Mouse (Mus musculus): Measurements from ENCODE around the gene Adamts2.

Adamts2 gene

DNA sequence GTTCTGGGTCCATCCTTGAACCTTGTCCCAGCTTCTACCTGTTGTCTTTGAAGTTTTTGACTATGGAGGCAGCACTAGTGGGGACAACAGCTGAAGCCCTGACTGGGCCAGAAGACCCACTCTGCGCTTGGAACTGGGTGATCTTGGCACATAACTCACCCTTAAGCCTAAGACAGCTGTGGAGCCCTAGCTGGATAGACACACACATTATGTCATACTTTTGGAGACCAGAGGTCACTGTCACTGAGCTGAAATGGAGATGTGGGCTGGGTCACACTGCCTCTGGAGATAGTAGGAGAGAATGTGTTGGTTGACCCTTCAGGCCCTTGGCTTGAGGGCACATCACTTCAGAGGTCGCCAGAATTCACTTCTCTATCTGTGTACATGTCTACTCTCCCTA is 69.5 kb downstream of the Adamts2 start:
- ATAC-seq (ENCODE audit: low TSS enrichment), result no peak

DNA sequence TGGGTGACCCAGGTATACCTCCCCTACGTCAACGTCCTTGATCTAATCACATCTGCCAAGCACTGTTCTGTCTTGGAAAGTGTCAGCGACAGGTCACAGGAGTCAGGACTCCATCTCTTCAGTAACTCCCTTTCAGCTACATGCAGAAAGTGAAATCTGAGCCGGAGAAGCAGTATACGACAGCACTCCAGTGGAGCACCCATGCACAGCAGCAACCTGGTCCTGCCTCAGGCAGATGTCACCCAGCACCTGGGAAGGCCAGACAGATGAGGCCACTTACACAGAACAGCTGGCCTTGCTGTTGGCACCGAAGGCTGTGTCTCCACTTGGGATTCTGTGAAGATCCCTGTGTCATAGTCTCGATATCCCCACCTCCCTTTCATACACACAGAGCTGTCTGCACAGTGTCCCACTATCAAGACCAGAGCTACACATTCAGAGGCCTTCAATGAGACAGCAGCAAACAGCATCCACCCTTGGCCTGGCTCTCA is 70.0 kb downstream of the Adamts2 start:
- ATAC-seq (ENCODE audit: low TSS enrichment), result no peak

DNA sequence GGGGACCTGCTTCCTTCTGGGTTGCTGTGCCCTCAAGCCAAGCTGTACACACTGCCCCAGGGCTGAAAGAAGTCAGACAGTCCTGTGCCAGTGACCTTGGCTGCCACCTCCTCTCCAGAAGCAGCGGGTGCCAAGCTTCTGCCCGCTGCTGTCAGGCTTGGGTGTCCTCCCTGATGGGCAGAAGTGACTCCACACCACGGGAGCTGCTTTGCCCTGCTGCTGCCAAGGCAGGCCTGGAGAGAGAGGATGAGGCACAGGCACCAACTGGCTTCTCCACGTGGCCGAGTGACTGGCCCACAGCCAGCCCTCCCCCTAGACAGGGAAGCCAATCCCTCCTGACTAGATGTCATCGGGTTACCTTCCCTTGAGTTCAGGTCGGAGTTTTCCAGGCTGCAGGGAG is 71.0 kb downstream of the Adamts2 start:
- no peak for ATAC-seq (ENCODE audit: low TSS enrichment)

DNA sequence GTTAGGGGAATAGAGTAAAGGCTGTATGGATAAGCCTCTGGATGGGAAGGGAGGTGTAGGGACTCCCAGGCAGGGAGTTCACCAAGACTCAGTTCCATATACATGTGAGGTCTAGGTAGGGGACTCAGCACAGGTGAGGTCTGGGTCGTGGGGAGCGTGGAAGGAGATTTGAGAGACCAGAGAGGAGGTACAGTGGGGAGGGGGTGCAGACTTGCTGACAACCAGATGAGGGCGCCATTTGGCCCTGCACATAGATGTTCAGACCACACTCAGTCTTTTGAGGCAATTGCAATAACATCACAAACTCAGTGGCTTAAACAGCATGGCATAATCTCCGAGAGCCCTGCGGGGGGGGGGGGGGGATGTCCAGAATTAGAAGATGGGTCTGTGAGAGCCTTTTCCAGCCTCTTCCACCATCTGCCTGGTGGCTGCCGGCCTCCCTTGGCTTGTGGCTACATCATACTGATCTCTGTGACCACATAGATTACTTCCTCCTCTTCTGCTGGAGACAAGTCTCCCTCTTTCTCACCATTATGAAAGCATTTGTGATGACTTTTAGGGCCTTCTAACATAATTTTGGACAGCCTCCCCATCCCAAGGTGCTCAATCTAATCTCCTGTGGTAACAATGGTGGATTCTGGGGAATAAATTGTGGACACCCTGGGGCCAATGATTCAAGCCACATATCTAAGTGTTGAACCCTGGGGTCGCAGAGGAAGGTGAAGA is 71.8 kb downstream of the Adamts2 start:
- ATAC-seq (ENCODE audit: low TSS enrichment), result no peak

DNA sequence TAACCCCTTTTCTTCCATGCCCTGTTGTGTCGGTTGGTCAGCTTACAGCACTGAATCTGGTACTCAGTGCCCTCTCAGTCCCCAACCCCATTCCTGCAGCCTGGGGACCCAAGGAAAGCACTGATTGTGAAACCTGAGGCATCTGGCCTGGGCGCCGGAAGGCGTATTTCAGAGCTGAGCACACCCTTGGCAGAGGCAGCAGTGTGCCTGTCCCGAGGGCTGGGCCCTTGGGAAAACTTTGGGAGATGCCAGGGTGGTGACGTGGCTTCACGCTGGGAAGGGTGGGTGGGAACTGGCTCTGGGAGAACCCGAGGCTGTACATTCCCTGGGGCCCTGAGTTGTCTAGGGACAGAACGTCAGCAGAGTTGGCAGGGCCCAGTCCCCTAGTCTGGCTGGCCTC is 72.5 kb downstream of the Adamts2 start:
- ATAC-seq (ENCODE audit: low TSS enrichment), result no peak

DNA sequence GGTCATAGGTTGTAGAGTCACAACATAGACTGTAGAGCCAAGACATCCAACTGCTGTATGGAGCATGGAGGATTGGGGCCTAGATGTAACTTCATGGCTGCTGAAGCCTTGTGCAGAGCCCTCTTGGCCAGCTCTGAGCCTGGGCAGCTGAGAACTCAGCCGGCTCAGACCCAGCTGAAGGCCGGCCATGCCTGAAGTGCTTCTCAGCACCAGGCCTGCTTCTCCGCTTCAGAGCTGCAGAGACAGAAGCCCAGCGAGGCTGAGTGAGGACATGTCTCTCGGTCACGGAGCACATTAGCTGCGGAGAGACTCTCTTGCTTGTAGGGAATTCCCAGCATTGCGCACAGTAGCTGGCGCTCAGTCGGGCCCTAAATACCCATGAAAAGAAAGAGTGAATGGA is 76.8 kb downstream of the Adamts2 start:
- peak; percentile 38; the same call in 1 of the 2 replicates for ATAC-seq (ENCODE audit: low TSS enrichment)

DNA sequence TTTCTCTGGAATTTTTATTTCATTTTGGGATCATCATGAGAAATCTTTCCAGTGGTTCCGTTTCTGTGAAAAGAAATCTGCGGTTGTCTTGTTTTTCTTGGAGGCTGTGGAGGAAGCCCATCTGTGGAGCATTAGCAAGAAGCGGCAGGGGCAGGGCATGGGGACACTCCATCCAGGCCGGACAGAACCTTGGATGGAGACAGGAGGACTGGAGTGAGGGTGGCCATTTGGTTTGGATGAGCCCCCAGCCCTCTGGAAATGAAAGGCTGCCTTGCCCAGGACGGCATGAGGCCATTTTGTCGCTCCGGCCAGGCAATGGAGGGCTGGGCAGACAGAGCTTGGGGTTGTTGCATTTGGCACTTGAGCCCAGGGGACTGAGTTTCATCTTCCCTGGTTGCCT is 80.1 kb downstream of the Adamts2 start:
- no peak for ATAC-seq (ENCODE audit: low TSS enrichment)

DNA sequence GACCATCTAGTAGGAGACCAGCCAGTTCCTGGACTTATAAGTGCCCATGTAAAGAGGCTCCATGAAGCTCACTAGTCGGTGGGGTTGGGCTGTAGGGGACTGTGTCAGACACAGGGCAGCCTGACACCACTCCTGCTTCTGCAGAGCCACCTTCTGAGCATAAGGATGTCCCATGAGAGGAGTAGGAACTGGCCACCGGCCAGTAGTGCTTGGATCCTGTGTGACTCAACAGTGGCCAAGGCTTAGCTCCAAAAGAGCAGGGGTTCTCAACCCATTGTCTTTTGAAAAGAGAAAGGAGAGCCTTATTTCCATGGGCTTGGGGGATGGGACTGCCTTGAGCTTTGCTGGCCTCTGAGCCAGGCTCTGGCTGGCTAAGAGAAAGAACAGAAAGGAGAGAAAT is 81.9 kb downstream of the Adamts2 start:
- no peak for ATAC-seq (ENCODE audit: low TSS enrichment)

DNA sequence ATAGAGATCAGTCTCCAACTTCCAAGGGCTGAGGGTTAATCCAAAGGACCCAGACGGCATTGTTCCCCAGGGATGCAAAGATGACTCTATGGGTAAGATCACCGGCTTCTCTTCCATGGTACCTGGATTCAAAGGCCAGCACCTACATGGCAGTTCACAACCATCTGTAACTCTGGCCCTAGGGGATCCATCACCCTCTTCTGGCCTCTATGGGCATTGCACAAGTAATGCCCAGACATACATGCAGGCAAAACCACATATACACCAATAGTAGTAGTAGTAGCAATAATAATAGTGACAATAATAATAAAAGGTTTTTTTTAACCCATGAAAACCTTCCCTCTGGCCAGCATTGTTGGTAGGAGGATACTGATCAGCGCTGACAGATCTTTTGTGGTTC is 86.7 kb downstream of the Adamts2 start:
- ATAC-seq (ENCODE audit: low TSS enrichment), result no peak

DNA sequence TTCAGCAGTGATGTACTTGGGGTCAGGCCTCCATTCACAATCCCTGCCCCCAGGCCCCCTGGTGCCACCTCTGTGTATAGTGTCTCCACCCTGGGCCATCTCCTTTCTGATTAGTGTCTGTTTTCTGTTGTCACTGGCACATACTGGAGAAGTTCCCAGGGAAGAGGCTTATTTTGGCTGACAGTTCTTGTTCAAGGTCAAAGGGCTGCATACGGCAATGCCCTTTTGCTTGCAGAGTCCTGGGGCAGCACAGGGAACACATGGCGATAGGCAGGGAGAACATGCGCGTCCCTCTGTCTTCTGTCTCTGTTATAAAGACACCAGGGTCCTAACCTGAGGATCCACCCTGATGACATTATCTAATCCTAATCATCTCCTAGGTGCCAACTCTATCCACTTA is 87.8 kb downstream of the Adamts2 start:
- no peak for ATAC-seq (ENCODE audit: low TSS enrichment)

DNA sequence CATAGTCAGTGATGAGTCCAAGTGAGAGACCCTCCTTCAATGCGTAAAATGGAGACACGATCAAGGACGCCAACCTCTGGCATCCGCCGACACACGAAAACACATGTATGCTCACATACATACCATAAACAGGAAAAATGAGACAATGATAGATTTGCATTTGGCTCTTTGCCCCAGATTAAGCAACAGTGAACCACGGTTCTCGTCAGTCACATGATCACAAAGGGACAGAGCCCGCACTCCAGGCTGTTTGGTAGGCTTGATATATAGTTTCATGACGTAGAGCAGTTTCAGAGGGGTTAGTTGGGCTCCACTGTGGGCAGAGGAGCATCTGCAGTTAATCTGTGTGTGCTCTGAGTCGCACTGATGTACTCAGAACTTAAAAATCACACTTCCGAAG is 98.1 kb downstream of the Adamts2 start:
- no peak for ATAC-seq (ENCODE audit: low TSS enrichment)

DNA sequence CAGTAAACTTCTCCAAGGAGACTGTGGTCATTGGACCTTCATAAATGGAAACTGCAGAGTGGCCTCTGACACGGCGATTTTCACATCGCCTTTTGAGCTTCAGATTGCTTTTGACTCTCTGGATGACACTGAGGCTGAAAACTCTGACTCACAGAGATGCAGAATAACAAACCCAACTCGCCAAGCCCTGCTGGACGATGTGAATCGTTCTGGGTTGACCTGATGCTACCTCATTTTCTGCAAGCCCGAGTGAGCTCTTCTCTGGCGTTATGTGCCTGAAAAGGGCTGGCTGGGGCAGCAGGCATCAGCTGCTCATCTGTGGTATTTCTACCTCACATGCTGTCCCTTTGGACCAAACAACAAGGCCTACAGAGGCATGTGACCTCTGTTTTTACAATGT is 98.6 kb downstream of the Adamts2 start:
- no peak for ATAC-seq (ENCODE audit: low TSS enrichment)

DNA sequence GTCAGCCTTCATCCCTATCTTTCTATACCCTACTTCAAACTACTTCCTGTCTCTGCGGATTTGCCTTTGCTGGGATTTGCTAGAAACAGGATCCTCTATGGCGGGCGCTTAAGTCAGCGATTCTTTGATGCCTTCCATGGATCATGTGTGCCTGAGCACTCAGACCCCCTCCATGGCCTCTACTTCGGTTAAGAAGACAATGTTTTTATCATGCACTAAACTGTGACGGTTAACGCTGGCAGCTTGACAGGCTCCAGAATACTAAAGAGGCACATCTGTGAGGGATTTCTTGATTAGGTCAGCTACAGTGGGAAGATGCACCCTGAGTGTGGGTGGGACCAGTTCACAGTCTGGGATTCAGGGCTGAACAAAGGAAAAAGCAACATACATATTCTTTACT is 101.5 kb downstream of the Adamts2 start:
- ATAC-seq (ENCODE audit: low TSS enrichment), result no peak

DNA sequence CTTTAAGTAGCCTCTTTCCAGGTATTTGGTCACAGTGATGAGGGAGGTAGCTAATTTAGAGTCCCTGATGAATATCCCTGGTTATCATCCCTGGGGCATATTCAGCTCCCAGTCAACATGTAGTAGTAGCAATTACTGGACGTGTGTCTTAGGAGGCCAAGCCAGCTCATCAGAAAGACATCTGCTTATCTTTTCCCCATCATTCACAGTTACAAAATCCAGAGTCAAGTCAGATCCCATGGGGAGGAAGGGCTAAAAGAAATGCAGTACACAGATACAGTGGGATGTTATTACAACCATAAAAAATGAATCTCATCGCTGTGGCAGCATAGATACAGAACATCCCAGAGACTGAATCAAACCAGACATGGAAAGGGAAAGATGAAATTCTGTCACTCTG is 102.6 kb downstream of the Adamts2 start:
- no peak for ATAC-seq (ENCODE audit: low TSS enrichment)

DNA sequence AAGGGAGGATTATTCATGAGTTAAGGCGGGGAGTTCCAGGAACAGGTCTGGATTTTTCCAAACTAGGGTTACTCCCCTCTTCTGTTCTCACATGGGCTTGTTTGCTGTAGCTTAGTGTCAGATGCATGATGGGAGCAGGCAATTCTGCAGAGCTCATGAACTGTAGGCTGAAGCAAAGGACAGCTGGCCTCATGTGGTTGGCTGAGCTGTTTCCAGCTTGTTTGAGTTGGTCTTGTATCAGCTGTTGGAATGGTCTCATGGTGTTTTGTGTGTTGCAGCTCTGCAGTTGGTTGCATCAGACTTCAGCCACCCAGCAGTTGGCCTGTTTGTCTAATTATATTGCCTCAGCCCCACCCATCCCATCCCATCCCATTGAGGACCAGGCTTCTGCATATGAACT is 105.4 kb downstream of the Adamts2 start:
- ATAC-seq (ENCODE audit: low TSS enrichment), result no peak

DNA sequence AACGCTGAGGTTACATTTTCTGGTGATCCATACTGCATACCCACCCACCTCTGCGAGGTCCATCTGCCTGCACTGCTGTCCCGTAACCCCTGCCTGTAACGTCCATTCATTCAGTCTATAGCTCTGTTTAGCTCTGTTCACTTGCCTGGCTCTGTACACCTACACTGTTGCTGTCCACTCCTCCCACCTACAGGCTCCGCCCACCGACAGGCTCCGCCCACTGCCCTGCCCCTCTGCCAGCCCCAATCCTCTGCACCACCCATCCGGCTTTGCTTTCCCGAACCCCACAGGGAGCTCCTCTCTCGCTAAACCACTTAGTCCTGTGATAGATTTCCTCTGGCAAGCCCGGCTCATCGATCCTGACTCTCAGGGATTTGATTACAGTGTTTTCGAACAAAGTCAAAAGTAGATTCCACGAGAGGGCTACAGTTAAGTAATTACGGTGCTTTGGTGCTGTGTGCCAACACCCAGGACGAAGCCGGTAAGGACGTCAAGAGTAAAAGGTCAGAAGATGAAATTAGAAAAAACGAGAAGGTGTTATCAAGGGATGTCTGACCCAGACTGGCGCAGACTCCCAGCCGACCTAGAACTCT is 111.8 kb downstream of the Adamts2 start:
- no peak for ATAC-seq (ENCODE audit: low TSS enrichment)

DNA sequence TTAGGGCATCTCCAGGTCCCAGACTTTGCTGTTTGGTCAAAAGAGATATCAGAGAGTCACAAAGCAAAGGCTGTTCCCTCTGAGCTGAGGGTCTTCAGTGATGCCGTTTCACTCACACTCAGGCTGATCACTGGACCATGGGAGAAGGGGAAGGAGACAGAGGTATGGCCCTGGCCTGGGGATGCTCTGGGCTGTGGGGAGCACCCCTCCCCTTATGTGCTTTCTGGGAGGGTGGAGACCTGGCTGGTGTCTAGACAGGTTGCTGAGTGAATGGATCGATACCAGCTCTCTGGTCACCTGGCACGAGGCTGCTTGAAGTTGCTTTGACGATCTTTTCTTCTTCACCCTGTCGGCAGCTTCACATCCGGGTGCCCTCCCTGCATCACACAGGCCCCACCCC is 113.2 kb downstream of the Adamts2 start:
- ATAC-seq (ENCODE audit: low TSS enrichment), result no peak

DNA sequence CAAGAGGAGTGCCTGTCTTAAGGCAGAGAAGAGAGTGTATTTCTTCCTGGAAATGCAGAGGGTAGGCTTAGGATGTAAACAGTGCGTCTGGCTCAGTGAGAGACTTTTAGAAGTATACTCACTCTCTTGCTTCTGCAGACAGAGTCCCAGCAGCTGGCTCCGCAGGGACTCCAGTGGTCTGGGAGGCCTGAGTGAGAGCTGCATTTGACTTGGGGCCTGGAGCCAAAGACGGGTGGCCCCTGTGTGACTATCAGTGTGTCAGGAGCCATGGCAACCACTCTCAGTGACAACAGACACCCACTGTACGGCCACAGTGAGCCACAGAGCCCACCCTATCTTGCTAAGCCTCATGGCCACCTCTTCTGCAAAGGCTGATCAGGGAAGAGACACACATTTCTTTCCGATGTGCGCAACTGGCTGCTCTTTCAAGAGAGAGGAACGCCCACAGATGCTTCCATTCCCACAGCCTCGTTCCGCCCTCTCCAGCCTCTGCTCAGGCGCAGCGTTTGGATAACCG is 115.6 kb downstream of the Adamts2 start:
- peak; percentile 59; the same call in 1 of the 2 replicates for ATAC-seq (ENCODE audit: low TSS enrichment)

DNA sequence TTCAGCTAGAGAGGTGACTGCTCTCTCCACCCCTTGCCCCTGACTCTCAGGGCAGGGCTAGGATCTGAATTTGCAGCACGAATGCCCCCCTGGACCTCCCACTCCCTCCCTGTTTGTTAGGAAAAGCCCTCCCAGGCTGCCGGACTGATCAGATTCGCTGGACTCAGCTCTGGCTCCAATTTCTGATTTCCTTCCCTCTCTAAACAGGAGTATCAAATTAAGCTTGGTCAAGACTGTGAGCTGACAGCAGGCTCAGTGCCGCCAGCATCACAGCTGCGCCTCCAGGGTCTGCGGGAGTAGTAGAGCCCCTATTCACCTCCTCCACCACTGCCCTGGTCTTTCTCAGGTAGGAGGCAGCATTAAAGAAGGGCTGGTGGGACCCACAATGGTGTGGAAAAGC is 117.0 kb downstream of the Adamts2 start:
- no peak for ATAC-seq (ENCODE audit: low TSS enrichment)

DNA sequence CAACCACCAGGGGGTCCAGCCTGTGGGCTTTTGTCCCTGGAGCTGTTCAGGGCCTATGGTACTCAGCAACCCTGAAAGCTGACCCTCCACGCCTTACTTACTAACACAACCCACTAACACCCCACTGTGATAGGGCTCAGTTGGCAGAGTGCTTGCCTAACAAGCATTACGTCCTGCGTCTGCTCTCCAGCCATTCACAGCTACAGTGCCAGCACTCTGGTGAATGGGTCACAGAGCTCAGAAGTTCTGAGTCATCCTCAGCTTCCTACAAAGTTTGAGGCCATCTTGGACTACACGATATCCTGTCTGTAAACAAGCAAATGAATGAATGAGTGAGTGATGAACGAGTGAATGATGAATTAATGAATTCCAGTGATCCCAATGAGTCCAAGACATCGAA is 118.5 kb downstream of the Adamts2 start:
- ATAC-seq (ENCODE audit: low TSS enrichment), result no peak

DNA sequence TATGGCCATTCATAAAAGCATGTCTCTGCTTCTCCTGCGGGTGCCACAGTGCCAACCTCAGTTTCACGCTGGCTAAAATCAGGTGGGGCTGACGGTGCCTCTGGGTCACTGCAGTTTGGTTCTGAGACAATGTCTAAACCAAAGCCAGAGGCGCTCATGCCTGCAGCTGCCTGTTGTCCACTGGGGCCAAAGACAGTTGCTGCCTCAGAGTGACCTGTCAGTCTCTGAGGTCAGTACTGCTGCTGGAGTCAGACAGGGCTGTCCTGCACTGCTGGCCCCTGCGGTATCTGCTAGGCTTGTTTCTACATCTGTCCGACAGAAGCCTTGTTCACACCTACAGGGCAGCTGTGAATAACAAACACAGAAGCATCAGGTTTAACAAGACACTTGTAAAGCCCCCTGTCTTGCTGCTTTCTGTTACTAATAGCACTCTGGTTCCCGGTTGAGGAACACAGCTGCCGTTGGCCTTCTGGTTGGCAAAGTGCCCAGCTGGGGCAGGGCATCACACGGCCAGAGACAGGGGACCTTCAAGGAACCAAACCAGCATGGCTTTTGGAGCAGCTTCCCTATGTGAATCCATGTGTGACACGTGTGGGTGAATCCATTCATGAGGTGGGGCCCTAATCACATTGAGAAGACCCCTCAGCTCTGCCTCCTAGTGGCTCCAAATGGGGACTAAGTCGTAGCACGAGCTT is 119.1 kb downstream of the Adamts2 start:
- no peak for ATAC-seq (ENCODE audit: low TSS enrichment)

DNA sequence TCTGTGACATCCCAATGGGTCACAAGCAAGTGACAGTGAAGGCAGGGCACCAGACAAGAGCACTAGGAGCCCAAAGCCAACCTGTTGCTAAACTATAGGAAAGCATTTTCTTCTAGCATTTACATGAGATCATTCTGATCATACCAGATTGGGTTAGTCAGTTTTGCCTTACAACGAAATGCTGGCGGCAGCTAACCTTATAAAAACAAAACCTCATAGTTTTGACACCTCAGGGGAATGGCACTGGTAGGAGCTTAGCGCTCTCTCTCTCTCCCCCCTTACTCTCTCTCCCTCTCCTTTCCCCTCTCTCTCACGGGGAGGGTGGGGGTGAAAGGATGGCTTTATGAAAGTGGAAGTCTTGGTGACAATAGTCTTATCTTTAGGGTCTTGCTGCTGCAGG is 123.7 kb downstream of the Adamts2 start:
- ATAC-seq (ENCODE audit: low TSS enrichment), result no peak

DNA sequence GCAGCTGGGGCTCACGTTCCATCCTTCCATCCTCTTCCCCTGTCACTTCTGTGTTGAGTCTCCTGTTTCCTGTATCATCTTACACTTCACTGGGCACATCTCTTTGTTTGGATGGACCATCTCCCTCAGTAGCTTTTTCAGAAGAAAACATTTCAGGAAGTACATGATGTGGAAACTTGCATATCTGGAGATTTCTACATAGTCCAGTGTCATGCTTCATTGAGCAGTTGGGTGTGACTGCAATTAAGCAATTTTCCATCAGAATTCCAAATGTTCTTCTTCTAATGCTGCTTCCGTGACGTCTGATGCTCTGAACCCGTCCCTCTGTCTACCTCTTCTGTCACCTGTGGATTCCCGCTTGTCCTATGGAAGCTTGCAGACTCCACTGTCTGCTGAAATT is 124.2 kb downstream of the Adamts2 start:
- ATAC-seq (ENCODE audit: low TSS enrichment), result no peak

Data from frontal cortex, adult (tissue).